Mouse (Mus musculus): ENCODE results near the gene Nek8. TPM values are rescaled to one million over a fixed set of nuclear protein-coding genes. Genes with fewer than 3 reads are reported as not detected.
"Not testable (repeated sequence)": the region's sequence is repeated elsewhere in the genome, so short reads cannot be mapped to it uniquely, and the experiment has no call there.

The Nek8 gene
- polyA plus RNA-seq, 1 experiment from 2014 or later, result 10.2 TPM

DNA sequence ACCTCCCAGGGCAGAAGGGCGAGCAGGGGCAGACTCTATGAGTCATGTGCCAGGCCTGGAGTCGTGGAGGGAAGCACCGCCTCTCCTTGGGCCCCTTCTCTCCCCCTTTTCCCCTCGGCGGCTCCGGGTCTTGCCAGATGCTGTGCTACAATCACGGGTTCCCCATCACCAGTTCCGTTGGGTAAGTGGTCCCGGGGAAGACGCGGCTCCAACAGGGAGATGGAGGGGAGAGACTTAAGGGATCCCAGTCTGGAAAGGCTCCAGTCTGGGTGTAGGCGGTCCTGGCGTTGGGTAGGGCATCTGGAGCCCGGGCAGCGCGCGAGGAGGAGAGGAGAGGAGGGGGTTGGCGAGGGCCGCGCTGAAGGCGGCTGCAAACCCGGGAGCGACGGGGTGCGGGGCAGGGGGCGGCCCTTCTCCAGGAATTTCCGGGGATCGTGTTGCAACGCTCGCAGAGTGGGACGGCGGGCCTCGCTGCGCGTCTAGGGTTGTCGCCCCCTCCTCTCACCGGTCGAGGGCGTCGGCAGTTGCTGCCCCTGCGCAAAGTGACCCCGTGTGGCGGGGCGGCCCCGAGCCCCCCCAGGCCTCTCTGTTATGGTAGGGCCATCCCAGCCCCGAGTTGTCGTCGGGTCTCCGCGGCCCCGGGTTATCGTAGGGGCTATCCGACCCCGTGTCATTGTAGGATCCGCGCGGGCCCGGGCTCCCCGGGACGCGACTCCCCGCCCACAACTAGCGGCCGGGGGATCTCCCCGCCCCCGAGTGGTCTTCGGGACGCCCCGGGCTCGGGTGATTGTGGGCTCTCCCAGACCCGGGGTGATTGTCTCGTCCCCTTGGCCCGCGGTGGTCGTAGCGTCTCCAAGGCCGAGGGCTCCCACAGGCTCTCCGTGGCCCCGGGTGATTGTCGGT lies 12.1 kb upstream of the Nek8 start, which contains the start of gene Rab34:
Rab34 (plus strand) TSS at position 100 of the 903 bp plus-strand sequence.
- peaks cover 56% of the 10 kb centered on the region for H3K27me3 ChIP-seq (ENCODE audit: control insufficient read depth, insufficient read depth, low read depth, low read length)
- under 1% methylated on average over 79 of the region's 80 CpGs for WGBS (ENCODE audit: insufficient replicate concordance)
- H3K9me3 ChIP-seq (replicated peaks; ENCODE audit: control insufficient read depth, low read length), result no peaks in the 10 kb centered on the region
- peak within 1 kb of the TSS; percentile 59 for H3K4me3 ChIP-seq (ENCODE audit: low read depth, low read length)
- H3K4me1 ChIP-seq (ENCODE audit: control insufficient read depth, low read depth, low read length), result peaks cover 6% of the 10 kb centered on the region
- peak within 1 kb of the TSS; percentile 62 for H3K9ac ChIP-seq (ENCODE audit: low read depth, low read length)
- ATAC-seq (ENCODE audit: low read depth), result peak; percentile 41
- no peaks in the 10 kb centered on the region for H3K36me3 ChIP-seq (ENCODE audit: control insufficient read depth, insufficient read depth)
- peak within 1 kb of the TSS; percentile 54 for H3K4me2 ChIP-seq (ENCODE audit: low read depth, low read length)
- H3K27ac ChIP-seq (ENCODE audit: low read length), result peak within 1 kb of the TSS; percentile 61

DNA sequence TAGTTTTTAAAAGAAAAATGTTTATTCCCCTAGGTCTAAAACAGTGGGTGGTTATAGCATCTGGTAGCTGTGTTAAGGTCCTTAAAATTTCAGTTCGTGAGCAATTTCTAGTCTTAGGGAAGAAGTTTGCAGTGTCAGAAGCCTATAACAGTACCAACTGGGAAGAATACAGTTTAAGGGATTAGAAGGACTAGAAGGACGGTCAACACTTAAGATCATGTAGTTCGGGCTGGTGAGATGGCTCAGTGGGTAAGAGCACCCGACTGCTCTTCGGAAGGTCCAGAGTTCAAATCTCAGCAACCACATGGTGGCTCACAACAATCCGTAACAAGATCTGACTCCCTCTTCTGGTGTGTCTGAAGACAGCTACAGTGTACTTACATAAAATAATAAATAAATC lies 8.2 kb upstream of the Nek8 start:
- H3K36me3 ChIP-seq (ENCODE audit: control insufficient read depth, insufficient read depth), result peaks cover 23% of the 10 kb centered on the region
- not testable (repeated sequence) for H3K27ac ChIP-seq (ENCODE audit: low read length); H3K4me2 ChIP-seq (ENCODE audit: low read depth, low read length); H3K9me3 ChIP-seq (replicated peaks; ENCODE audit: control insufficient read depth, low read length); H3K4me3 ChIP-seq (ENCODE audit: low read depth, low read length); H3K9ac ChIP-seq (ENCODE audit: low read depth, low read length); ATAC-seq (ENCODE audit: low read depth)
- 84% methylated on average over 6 of the region's 6 CpGs for WGBS (ENCODE audit: insufficient replicate concordance)
- peaks cover 32% of the 10 kb centered on the region for H3K4me1 ChIP-seq (ENCODE audit: control insufficient read depth, low read depth, low read length)
- H3K27me3 ChIP-seq (ENCODE audit: control insufficient read depth, insufficient read depth, low read depth, low read length), result peaks cover 35% of the 10 kb centered on the region

DNA sequence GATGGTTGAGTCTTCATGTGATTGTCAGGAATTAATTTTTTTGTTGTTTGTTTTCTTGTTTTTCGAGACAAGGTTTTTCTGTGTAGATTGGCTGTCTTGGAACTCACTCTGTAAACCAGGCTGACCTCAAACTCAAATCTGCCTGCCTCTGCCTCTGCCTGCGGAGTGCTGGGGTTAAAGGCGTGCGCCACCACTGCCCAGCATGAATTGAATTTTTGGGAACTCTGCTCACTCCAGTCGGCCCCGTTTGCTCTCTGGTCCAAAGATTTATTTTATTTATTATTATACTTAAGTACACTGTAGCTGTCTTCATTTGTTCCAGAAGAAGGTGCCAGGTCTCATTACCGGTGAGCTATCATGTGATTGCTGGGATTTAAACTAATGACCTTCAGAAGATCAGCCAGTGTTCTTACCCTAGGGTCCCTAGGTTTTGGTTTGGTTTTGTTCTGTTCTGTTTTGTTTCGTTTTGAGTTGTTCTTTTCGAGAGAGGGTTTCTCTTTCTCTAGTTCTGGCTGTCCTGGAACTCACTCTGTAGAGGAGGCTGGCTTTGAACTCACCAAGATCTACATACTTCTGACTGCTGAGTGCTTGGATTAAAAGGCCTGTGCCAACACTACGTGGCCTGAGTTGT lies 7.5 kb upstream of the Nek8 start:
- Histone ChIP-seq H3K4me3 (ENCODE audit: low read depth, low read length) (peak overlapping the region; percentile 99), H3K9ac (ENCODE audit: low read depth, low read length) (peak overlapping the region; percentile 35; the same call in 1 of the 2 replicates), H3K27me3 (ENCODE audit: control insufficient read depth, insufficient read depth, low read depth, low read length) (peaks cover 28% of the 10 kb centered on the region), H3K27ac (ENCODE audit: low read length) (no peak overlapping the region; the same call in 1 of the 2 replicates), H3K4me2 (ENCODE audit: low read depth, low read length) (peak overlapping the region; percentile 71), H3K36me3 (ENCODE audit: control insufficient read depth, insufficient read depth) (peaks cover 27% of the 10 kb centered on the region), H3K9me3 (replicated peaks; ENCODE audit: control insufficient read depth, low read length) (no peaks in the 10 kb centered on the region), H3K4me1 (ENCODE audit: control insufficient read depth, low read depth, low read length) (peaks cover 38% of the 10 kb centered on the region)
- no peak for ATAC-seq (ENCODE audit: low read depth)
- WGBS (ENCODE audit: insufficient replicate concordance), result 35% methylated on average over 10 of the region's 10 CpGs

DNA sequence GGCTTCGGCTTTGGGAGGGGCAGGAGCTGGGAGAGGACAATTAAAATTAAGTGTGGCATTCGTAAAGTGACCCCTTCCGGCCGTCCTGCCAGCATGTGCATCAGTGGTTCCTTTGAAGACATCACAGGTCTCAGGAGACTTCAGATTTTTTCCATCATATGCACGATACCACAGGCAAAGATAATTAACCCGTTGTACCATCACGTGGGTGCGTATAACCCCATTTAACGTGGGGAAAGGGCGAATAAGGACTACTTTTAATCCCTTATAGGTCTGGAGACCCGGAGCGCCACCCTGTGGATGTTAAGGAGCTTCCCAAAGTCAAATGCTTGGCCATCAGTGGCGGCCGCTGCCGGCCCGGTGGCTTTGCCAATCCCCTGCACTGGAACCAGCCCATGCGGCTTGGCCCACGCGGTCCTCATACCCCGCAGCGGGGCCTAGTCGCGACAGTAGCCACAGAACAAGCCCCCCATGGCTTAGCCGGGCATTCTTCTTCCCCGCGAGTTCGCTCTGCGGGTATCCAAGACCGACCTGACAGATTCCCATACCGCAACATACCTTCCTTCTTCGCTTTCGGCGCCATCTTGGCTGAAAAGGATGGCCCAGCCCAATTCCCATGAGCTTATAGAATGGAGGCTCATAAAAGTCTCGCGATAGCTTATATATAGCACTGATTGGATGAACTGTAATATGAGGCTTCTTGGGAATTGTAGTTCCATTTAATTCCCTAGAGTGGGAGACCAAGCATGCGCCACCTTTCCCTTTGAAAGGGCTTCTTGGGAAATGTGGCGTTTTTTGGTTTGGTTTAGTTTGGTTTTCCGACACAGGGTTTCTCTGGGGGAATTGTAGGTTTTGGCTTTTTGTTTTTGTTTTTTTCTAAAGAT lies 6.7 kb upstream of the Nek8 start, which contains the start of gene Rpl23a:
Rpl23a (minus strand) TSS at position 624 of the 884 bp plus-strand sequence.
- Histone ChIP-seq H3K36me3 (ENCODE audit: control insufficient read depth, insufficient read depth) (peaks cover 27% of the 10 kb centered on the region), H3K9ac (ENCODE audit: low read depth, low read length) (peak within 1 kb of the TSS; percentile 94), H3K4me3 (ENCODE audit: low read depth, low read length) (peak within 1 kb of the TSS; percentile 99), H3K27me3 (ENCODE audit: control insufficient read depth, insufficient read depth, low read depth, low read length) (peaks cover 20% of the 10 kb centered on the region), H3K4me1 (ENCODE audit: control insufficient read depth, low read depth, low read length) (peaks cover 38% of the 10 kb centered on the region), H3K4me2 (ENCODE audit: low read depth, low read length) (peak within 1 kb of the TSS; percentile 71), H3K27ac (ENCODE audit: low read length) (peak within 1 kb of the TSS; percentile 91), H3K9me3 (replicated peaks; ENCODE audit: control insufficient read depth, low read length) (no peaks in the 10 kb centered on the region)
- ATAC-seq (ENCODE audit: low read depth), result peak; percentile 79
- under 1% methylated on average over 38 of the region's 38 CpGs for WGBS (ENCODE audit: insufficient replicate concordance)

DNA sequence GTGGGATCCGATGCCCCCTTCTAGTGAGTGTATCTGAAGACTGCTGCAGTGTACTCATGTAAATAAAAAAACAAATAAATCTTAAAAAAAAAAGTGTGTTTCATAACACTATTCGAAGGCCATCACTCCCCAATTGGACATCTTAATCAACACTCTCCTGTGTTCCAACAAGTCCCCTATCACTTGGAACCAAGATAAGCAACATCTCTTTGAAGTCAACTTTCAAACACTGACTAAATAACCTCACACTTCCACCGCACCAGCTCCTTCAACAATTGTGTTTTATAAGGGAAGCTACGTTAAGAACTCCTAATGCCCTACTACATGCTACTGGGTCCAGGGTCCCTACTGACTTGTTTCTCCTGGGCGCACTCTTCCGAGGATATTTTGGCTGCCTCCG lies 6.0 kb upstream of the Nek8 start:
- H3K4me2 ChIP-seq (ENCODE audit: low read depth, low read length), result peak overlapping the region; percentile 71
- peaks cover 13% of the 10 kb centered on the region for H3K27me3 ChIP-seq (ENCODE audit: control insufficient read depth, insufficient read depth, low read depth, low read length)
- H3K9ac ChIP-seq (ENCODE audit: low read depth, low read length), result peak overlapping the region; percentile 94
- no peak for ATAC-seq (ENCODE audit: low read depth)
- H3K4me3 ChIP-seq (ENCODE audit: low read depth, low read length), result peak overlapping the region; percentile 99
- peaks cover 27% of the 10 kb centered on the region for H3K36me3 ChIP-seq (ENCODE audit: control insufficient read depth, insufficient read depth)
- H3K4me1 ChIP-seq (ENCODE audit: control insufficient read depth, low read depth, low read length), result peaks cover 38% of the 10 kb centered on the region
- H3K9me3 ChIP-seq (replicated peaks; ENCODE audit: control insufficient read depth, low read length), result no peaks in the 10 kb centered on the region
- peak overlapping the region; percentile 91 for H3K27ac ChIP-seq (ENCODE audit: low read length)
- WGBS (ENCODE audit: insufficient replicate concordance), result under 1% methylated on average over 7 of the region's 7 CpGs

DNA sequence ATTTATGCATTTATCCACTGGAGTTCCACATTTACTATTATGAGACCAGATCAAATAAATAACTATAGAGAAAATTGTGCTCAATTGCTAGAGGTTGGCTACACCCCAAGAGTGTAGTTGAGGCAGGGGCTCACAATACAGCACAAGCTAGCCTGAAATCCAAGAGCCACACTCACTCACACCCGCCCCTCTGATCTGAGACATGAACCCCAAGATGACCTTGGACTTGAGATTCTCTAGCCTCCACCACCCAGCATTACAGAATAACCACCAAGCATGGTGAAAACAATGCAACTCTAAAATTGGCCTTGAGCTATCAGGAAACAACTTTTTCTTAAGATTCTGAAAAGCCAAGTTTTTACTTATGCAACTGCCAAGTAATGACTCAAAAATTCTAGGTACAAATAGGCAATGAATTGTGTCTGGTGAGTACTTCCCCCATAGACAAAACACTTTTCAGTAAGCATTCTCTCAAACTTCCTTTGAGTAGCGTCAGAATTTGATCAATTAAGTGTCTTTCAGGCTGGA lies 5.4 kb upstream of the Nek8 start:
- 27% methylated on average over 2 of the region's 2 CpGs for WGBS (ENCODE audit: insufficient replicate concordance)
- peaks cover 38% of the 10 kb centered on the region for H3K4me1 ChIP-seq (ENCODE audit: control insufficient read depth, low read depth, low read length)
- peak overlapping the region; percentile 94 for H3K9ac ChIP-seq (ENCODE audit: low read depth, low read length)
- H3K4me2 ChIP-seq (ENCODE audit: low read depth, low read length), result peak overlapping the region; percentile 71
- no peak for ATAC-seq (ENCODE audit: low read depth)
- peak overlapping the region; percentile 91 for H3K27ac ChIP-seq (ENCODE audit: low read length)
- peaks cover 7% of the 10 kb centered on the region for H3K27me3 ChIP-seq (ENCODE audit: control insufficient read depth, insufficient read depth, low read depth, low read length)
- H3K36me3 ChIP-seq (ENCODE audit: control insufficient read depth, insufficient read depth), result peaks cover 27% of the 10 kb centered on the region
- peak overlapping the region; percentile 99 for H3K4me3 ChIP-seq (ENCODE audit: low read depth, low read length)
- no peaks in the 10 kb centered on the region for H3K9me3 ChIP-seq (replicated peaks; ENCODE audit: control insufficient read depth, low read length)

DNA sequence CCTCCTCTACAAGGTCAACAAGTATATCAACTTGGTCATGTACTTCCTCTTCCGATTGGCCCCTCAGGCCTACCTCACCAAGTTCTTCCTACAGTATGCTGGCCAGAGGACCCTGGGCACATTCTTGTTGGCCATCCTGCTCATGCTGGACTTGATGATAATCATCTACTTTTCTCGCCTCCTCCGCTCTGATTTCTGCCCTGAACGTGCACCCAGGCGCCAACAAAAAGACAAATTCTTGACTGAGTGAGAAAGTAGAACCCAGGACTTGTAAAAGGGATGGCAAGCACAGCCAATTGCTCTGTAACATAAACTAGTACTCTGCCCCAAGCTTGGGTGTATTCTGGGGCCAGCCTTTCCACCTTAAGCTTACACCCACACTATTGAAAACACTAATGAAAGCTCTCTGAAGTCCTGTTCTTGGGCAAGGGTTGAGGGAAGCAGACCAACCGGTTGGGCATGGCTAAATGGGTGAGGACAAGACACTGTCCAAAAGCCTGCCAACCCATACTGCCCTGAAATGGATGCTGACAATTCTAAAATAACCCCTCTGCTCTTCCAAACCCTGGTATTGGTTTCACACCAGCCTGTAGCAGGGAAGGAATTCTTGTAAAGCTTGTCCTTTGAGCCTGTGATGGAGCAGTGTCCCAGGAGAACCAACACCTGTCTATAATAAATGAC lies 3.7 kb upstream of the Nek8 start:
- Histone ChIP-seq H3K4me3 (ENCODE audit: low read depth, low read length) (peak overlapping the region; percentile 87), H3K9me3 (replicated peaks; ENCODE audit: control insufficient read depth, low read length) (no peaks in the 10 kb centered on the region), H3K9ac (ENCODE audit: low read depth, low read length) (peak overlapping the region; percentile 95), H3K4me2 (ENCODE audit: low read depth, low read length) (peak overlapping the region; percentile 71), H3K27ac (ENCODE audit: low read length) (peak overlapping the region; percentile 98), H3K4me1 (ENCODE audit: control insufficient read depth, low read depth, low read length) (peaks cover 46% of the 10 kb centered on the region), H3K36me3 (ENCODE audit: control insufficient read depth, insufficient read depth) (peaks cover 27% of the 10 kb centered on the region), H3K27me3 (ENCODE audit: control insufficient read depth, insufficient read depth, low read depth, low read length) (no peaks in the 10 kb centered on the region)
- WGBS (ENCODE audit: insufficient replicate concordance), result 33% methylated on average over 6 of the region's 6 CpGs
- ATAC-seq (ENCODE audit: low read depth), result no peak

Measured in liver, embryonic 16.5 days (tissue).